In the genomic region with DNA sequence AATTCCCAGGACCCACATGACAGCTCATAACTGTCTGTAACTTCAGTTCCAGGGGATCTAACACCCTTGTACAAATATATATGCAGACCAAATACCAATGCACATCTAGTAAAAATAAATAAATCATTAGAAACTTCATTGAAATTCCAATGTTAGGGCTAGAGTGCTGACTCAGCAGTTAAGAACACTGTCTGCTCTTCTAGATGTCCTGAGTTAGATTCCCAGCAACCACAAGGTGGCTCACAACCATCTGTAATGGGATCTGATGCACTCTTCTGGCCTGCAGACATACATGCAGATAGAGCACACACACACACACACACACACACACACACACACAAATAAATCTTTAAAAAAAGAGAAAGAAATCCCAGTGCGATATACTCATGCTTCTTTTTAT, we compare ENCODE assay signal across 12 mouse cellular contexts. TPM values are rescaled to one million over a fixed set of nuclear protein-coding genes. Genes with fewer than 3 reads are reported as not detected.
DNase-seq lines count a peak whose midpoint lies in the region; ATAC-seq and TF ChIP-seq lines count a peak whose summit lies in the region.
"Had no signal": no experiment of that assay in that cellular context is flagged by ENCODE, and none has a peak within 500 bp of the region (broad histone marks: within the 10 kb centered on the region; RNA-seq: fewer than 3 reads in every experiment).

No protein-coding gene starts in this region.

- ATAC-seq in heart, postnatal 0 days (ENCODE audit: insufficient read depth, low read depth) = no peak
- no peak for ATAC-seq in forebrain, embryonic 12.5 days (ENCODE audit: low FRiP score)
- ATAC-seq: forebrain, embryonic 16.5 days had no signal

- H3K9me3 ChIP-seq in heart, postnatal 0 days (replicated peaks; ENCODE audit: control insufficient read depth, low read length) = 0 out of 2 replicates have a peak, but pooled peaks cover 4% of the 10 kb centered on the region
- no peaks in the 10 kb centered on the region for H3K9me3 ChIP-seq in forebrain, embryonic 12.5 days
- H3K9me3 ChIP-seq: midbrain, embryonic 12.5 days had no signal

- H3K4me2 ChIP-seq in heart, postnatal 0 days (ENCODE audit: low read depth, low read length) = no peak overlapping the region
- H3K4me2 ChIP-seq in forebrain, embryonic 12.5 days = no peak overlapping the region
- H3K4me2 ChIP-seq: midbrain, embryonic 12.5 days had no signal

- H3K9ac ChIP-seq in heart, postnatal 0 days (replicated peaks; ENCODE audit: low read depth, low read length) = no peak overlapping the region
- H3K9ac ChIP-seq in forebrain, embryonic 12.5 days = no peak overlapping the region
- H3K9ac ChIP-seq: midbrain, embryonic 12.5 days had no signal

- H3K4me1 ChIP-seq in heart, postnatal 0 days (ENCODE audit: control insufficient read depth, insufficient read depth) = no peaks in the 10 kb centered on the region; the same call in 1 of the 2 replicates
- H3K4me1 ChIP-seq in forebrain, embryonic 12.5 days = peaks cover 2% of the 10 kb centered on the region; the same call in 1 of the 2 replicates
- H3K4me1 ChIP-seq: midbrain, embryonic 12.5 days had no signal

- no peak for TF ChIP-seq EP300 in heart, postnatal 0 days (IDR thresholded peaks at IDR 0.05; ENCODE audit: low read depth)

- DNase-seq in heart, postnatal 0 days (ENCODE audit: low spot score) = no peak
- DNase-seq in heart, postnatal 10 days = no peak
- DNase-seq in thymus, postnatal 0 days (ENCODE audit: low spot score) = peak; percentile 31
- no peak for DNase-seq in thymus, adult 18-20 months
- peak; percentile 31 for DNase-seq in kidney, postnatal 10 days
- DNase-seq in thymus, postnatal 4 days = peak; percentile 24
- DNase-seq in adrenal gland, adult 8-10 months = no peak
- DNase-seq: cerebellum, adult 9-11 months; left cerebral cortex, postnatal 4 days had no signal

- no peak overlapping the region for H3K4me3 ChIP-seq in heart, postnatal 0 days (ENCODE audit: low read depth, low read length)
- H3K4me3 ChIP-seq in forebrain, embryonic 12.5 days (replicated peaks) = no peak overlapping the region
- H3K4me3 ChIP-seq: midbrain, embryonic 12.5 days had no signal

- H3K36me3 ChIP-seq in heart, postnatal 0 days (replicated peaks; ENCODE audit: control insufficient read depth, insufficient read depth, low read length) = no peaks in the 10 kb centered on the region
- no peaks in the 10 kb centered on the region for H3K36me3 ChIP-seq in forebrain, embryonic 12.5 days (replicated peaks)
- H3K36me3 ChIP-seq: midbrain, embryonic 12.5 days had no signal

- peak; percentile 29 for TF ChIP-seq CTCF in heart, postnatal 0 days (IDR thresholded peaks at IDR 0.05; ENCODE audit: low read depth)

- no peak overlapping the region for H3K27ac ChIP-seq in heart, postnatal 0 days (ENCODE audit: low read depth)
- H3K27ac ChIP-seq in forebrain, embryonic 12.5 days = no peak overlapping the region
- H3K27ac ChIP-seq: midbrain, embryonic 12.5 days had no signal

- WGBS in heart, postnatal 0 days = 98% methylated on average over 1 of the region's 1 CpGs
- 94% methylated on average over 1 of the region's 1 CpGs for WGBS in forebrain, embryonic 12.5 days

- intact Hi-C loops in heart, postnatal 10 days (cut with DNase I) = loop anchor here (5.0 kb wide), 1 partner anchor 457 kb away; no protein-coding TSS in a partner anchor

- no peaks in the 10 kb centered on the region for H3K27me3 ChIP-seq in heart, postnatal 0 days (ENCODE audit: control insufficient read depth, insufficient read depth, low read length)
- H3K27me3 ChIP-seq in forebrain, embryonic 12.5 days = no peaks in the 10 kb centered on the region
- H3K27me3 ChIP-seq: midbrain, embryonic 12.5 days had no signal

RNA-seq across cellular contexts. Expression of gene Abi2, which starts 4.6 kb away (rescaled TPM):
- total RNA-seq in heart, postnatal 0 days (2014; rRNA removed; ENCODE audit: low replicate concordance) = 35.4 and 39.3 TPM in 2 replicates
- 11.9 and 12.8 TPM in 2 replicates for polyA plus RNA-seq in heart, postnatal 0 days (2015; fragmentation: Nextera tagmentation; extraction: Ambion mirVana)
- 10 to 100 TPM; 32.0 to 38.8 TPM for total RNA-seq in heart, postnatal 10 days (2021)
- 7.6 and 8.7 TPM in 2 replicates for polyA plus RNA-seq in thymus, postnatal 0 days (2015; fragmentation: Nextera tagmentation; extraction: Ambion mirVana)
- 65.3 and 76.0 TPM in 2 replicates for polyA plus RNA-seq in forebrain, embryonic 12.5 days (2016; fragmentation: Nextera tagmentation; extraction: Ambion mirVana)
- total RNA-seq in adrenal gland, adult 8-10 months (2022) = 10 to 100 TPM; 28.5 to 49.7 (median 42.4) TPM

Comparison
In these comparisons a context has a peak if more than half of its experiments do, and no peak if none do; other contexts are left out.
1. DNase-seq: peak in thymus, postnatal 0 days (single experiment), kidney, postnatal 10 days (single experiment) and thymus, postnatal 4 days (single experiment); none in heart, postnatal 0 days (single experiment), heart, postnatal 10 days (0 of 2), thymus, adult 18-20 months (0 of 2) and adrenal gland, adult 8-10 months (single experiment).